Mouse (Mus musculus) CD4-positive, CD25-positive, alpha-beta regulatory T cell, adult 2 months (primary cell): ENCODE measurements around the gene Ggt7.

Experiments used
- DNase-seq: peaks from one replicate; pipeline ENCODE4 v3.0.0-alpha.2; 2012; ENCODE audit warnings: low read depth, low spot score

The Ggt7 gene

DNA sequence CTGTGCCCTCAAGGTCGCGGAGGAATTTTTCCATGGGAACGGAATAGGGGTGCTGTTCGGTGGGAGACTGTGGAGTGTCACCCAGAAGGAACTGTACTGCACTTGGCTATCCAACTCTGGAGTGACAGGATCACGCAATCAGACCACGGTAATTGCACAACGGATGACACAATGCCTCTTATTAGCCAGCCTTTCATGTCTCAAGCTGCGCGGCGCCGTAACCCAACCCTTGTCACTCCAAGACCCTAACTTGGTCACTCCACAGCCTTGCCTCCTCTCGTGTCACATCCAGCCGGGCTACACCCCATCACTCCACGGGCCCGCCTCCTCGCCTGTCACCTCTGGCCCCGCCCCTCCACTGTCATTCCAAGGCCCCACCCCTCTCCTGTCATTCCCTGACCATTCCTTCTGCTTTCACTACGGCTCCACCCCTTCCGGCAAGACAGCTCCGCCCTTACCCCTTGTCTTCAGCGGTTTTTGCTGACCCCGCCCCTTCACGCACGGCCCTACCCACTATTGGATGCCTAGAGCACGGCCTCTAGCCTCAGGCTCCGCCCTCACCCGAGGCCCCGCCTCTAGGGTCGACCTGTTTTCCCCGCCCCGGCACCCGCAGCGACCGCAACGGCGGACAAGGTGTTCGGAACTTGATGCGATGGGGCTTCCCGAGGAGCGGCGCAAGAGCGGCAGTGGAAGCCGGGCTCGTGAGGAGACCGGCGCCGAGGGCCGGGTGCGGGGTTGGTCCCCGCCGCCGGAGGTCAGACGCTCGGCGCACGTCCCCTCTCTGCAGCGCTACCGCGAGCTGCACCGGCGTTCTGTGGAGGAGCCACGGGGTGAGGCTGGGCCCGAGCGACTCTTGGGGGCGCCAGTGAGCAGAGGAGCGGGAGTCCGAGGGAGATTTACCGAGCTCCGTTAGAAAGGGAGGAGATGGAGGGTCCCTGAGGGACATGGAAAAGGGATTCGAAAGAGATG, at the start of gene Ggt7, which contains the start of gene Acss2:
TSS of gene Ggt7 (minus strand) at position 783 of the 969 bp plus-strand sequence.
TSS of gene Acss2 (plus strand) at position 494 of the 969 bp plus-strand sequence.
- peak; percentile 98 for DNase-seq

DNA sequence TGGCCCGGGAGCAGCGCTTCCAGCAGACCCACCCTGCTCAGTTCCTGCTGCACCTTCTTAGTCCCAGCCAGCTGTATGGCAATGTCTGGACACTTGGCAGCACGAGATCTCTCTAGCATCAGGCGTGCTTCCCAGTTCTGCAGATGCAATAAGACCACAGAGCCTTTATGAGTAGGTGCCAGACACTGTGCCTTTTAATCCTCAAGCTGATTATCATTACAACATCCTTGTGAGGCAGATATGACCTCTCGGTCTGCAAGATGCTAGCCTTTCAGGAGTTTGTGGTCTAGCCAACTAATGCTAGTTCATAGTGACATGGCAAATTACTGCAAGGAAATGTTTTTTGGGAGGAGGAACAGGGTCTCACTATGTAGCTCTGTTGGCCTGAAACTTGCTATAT, 49.7 kb upstream of the Ggt7 start:
- no peak for DNase-seq

DNA sequence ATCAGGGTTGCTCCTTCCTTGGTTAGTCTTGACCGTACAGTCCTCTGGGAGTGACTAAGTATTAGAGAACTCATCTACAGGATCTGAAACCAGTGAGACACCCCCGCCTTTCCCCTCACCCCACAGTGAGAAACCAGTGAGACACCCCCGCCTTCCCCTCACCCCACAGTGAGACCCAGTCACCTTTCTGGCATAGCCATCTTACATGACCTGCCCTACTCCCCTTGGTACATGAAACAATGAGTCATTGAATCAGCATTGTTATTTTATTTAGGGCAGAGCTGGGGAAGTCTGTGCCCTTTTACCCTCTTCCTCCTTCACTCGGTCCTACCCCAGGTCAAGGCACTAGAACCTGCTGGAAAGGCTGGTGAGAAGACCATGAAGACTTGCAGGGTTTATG, 44.9 kb upstream of the Ggt7 start:
- no peak for DNase-seq

DNA sequence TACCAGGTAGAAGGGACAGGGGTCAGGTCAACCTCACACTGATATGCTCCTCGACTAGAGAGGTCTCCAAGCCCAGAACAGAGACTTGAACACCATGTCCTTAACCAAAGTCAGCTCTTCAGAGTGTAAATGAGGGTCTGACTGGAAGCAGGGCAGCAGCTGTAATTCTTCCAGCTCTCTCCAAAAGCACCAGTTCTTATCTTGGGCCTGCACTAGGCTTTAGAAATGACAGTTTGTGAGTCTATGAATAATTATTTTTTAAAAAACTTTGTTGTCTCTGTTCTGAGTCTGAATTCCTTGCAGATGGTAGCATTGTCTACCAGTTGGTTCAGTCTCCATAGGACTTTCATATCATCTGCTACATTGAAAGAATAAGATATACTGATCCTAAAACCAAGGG, 44.2 kb upstream of the Ggt7 start:
- no peak for DNase-seq

DNA sequence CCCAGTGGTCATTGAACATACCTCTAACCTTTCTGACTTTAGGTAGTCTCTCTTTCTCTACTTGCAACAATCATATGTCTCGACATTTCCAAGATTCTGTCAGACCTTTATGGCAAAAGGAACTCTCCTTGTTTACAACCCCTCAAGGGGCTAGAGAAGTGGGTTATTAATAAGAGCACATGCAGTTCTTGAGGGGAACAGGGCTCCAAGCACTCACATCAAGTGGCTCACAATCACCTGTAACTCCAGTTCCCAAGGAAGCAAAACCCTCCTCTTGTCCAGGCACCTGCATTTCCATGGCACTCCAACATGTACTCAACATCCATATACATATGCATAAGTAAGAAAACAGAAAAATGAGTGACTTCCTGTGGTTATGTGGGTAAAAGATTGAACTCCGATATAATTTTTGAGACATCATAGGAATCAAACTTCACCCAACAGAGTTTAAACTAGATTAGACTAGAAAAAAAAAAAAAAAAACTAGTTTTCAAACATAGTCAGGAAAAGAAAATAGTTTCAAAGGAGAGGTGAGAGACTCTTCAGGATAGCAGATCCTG, 36.5 kb upstream of the Ggt7 start:
- peak; percentile 55 for DNase-seq

DNA sequence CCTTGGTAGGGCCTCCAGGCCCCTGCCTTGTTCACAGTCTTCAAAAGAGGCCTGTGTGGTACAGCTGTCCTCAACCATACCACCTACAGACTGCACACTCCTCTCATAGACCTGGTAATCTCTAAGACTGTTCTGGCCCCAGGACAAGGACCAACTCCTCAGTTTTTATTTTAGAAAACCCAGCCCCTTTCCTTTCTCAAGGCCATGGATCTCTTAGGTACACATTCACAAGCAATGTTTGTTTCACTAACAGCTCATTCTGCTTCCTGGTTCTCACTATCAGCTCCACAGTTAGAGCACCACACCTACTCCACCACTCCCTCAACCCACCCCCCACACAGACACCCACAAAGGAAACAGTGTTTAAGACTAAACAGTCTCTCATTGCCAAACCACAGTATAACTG, 34.9 kb upstream of the Ggt7 start:
- peak; percentile 70 for DNase-seq

DNA sequence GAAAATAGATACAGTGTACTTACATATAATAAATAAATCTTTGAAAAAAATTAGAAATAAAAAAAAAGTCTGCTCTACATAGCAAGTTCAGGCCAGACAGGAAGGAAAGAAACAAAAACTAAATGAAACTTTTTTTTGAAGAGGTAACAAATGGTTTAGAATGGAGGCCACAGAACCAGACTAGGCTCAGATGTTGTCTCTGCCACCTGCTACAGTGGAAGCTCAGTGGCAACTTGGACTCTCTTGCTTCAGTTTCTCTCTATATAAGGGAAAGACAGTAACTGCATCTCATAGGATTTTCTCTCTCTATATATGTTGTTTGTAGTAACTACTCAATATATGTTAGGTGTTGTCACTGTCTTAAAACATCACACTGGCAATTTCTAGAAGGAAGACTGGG, 34.3 kb upstream of the Ggt7 start:
- DNase-seq: peak; percentile 26

DNA sequence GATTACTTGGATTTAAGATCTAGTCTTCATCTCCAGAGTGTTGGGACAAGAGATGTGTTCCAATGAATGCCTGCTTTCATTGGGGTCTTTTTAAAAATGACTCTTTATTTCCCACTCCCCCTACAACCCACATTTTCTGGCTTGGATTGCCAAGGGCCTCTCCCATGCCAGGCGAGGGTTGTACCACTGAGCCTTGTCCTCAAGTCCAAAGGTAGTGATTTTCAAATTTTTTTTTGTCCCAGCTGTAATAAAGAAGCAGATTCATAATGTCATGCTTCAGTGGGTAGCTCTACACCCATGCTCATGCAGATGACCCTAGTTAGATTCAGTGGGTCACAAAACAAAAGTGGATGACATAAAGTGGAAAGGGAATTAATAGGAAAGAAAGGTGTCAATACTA, 28.9 kb upstream of the Ggt7 start:
- no peak for DNase-seq

DNA sequence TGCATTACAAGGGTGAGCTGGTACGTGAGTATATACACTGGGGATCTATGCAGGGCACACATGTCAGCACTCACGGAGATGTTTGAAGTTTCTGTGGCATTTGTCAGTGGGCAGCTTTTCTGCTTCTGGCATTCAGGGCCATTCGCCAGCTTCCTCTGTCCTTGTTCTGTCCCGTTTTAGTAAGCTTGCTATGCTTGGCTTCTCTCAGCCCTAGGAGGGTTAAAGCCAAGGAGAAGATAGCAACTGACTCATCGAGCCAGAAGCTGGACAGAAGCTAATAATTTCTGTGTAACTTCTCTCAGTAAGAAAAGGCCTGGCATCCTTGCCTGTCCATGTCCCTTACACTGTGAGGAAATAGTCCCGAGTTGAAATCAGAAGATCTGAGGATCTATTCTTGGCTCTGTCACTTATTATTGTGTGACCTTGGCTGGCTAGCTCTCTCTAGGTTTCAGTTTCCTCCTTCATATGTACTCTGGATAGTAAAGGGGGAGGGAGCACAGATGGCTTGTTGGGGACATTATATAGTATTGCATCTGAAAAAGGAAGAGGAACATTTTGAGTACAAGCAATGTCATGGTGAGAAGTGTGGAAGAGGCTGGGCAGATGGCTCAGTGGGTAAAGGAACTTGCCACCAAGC, 22.9 kb upstream of the Ggt7 start:
- DNase-seq: no peak

DNA sequence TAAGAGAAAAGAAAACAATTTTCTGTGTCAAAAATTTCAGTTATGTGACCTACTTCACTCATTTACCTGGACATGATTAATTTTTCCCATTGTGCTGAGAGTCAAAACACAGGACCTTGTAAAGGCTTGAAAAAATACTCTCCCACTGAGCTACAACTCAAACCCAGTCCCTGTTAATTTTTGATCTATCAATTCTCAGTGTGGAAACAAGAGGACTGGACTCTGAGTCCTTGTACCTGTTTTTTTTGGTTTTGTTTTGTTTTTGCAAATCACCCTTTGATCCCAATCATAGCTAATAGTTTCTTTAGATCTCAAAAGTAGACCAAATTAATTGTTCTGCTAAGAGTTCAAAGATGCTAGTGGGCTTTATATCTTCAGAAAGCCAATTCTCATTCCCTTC, 21.7 kb upstream of the Ggt7 start:
- no peak for DNase-seq

DNA sequence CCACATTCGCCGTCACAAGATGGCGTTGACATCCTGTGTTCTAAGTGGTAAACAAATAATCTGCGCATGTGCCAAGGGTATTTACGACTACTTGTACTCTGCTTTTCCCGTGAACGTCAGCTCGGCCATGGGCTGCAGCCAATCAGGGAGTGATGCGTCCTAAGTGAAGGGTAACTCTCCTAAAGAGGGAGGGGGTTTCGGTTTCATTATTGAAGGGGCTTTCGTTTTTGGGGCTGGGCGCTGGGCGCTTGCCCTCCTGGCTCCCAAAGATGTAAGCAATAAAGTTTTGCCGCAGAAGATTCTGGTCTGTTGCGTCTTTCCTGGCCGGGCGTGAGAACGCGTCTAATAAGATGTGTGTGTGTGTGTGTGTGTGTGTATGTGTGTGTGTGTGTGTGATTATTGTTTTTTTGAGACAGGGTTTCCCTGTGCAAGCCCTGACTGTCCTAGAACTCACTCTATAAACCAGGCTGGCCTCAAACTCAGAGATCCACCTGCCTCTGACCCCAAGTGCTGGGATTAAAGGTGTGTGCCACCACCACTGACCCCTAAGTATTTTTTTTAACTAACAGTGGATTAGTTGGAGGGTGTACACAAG, 20.5 kb upstream of the Ggt7 start:
- peak; percentile 22 for DNase-seq

DNA sequence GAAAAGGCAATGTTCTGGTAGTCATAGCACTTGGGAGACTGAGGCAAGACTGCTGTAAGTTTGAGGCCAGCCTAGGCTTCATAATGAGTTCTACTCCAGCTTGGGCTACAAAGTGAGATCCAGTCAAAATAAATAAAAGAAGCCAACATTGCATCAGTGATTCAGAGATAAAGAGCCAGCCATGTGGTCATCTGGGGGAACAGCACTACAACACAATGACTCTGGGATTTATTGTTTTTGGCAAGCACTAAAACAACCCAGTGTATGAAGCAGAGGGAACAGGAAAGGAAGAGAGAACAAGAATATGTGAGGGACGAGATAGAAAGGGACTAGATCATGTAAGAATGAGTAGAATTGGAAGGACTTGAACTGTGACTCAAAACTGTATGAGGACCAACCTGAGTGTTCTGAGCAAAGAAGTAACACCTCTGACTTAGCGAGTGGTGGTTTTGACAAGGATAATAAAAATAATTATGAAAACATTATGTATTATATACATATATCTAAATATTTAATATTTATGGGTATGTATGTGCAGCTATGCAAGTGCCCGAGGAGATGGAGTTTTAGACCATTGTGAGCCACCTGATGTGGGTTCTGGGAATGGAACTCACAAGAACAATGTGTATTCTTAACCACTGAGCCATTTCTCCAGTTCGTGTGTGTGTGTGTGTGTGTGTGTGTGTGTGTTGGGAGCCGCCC, 19.9 kb upstream of the Ggt7 start:
- peak; percentile 70 for DNase-seq

DNA sequence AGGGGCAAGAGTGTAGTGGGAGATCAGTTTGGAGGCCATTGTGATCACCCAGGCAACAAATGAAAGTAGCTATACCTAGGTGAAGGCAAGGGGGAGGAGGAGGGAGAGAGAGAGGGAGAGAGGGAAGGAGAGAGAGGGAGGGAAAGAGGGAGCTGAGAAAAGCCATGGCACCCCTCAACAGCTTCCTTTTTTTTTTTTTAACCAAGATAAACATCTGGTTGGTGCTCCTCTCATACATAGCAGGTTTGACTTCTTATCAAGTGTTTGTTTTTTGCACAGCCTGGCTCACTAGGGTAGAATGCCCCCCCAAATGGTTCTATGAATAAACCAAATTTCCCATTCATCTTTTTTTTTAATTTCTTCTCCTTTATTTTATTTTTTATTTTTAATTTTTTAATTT, 18.3 kb upstream of the Ggt7 start:
- DNase-seq: no peak

DNA sequence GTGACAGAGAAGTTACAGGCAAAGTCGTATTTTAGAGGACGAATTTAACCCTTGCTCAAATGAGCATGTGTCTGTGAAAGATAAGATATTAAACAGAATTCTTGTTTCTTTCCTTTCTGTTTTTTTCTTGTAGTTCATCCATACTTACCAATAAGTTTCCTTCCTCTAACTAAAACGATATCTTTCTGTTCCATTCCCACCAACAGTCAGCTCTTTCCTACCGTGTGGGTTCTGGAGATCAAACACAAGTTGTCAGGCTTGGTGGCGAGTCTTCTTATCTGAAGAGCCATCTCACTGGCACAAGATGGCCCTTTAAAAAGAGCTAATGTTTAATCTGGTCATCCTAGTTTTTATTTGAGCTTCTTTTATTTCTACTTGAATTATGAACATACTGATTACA, 9.3 kb upstream of the Ggt7 start:
- DNase-seq: no peak

DNA sequence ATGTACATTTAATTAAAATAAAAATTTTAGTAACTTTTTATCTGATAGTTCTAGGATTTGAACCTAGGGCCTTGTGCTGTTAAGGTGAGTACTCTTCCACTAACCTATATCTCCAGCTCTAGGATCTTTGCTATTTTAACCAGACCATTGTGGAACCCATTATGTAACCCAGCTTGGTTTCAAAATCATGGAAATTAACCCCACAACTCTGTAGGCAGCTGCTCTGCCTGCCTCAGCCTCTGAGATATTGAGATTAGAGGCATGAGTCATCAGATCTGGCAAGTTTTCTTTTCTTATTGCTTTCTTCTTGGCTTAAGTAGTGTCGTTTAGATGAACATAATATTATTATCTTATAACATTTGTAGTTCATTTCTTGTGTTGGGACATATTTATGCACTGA, 6.3 kb upstream of the Ggt7 start:
- DNase-seq: no peak

DNA sequence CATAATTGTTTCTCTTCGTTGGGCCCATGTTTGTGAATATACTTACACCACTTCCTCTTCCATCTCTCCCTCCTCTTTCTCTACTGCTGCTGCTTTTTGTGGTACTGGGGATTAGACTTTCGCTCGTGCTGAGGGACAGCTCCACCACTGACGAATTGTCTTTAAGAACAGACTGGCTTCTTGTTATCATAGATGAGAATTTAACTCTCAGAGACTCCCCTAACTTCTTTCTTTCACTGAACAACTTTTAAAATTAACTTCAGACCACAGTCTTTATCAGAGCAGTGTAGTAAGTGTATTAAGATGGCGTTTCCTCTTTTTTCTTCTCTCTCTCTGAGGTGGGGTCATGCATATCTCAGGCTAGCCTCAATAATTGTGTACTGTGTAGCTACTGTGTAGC, 5.7 kb upstream of the Ggt7 start:
- DNase-seq: no peak

DNA sequence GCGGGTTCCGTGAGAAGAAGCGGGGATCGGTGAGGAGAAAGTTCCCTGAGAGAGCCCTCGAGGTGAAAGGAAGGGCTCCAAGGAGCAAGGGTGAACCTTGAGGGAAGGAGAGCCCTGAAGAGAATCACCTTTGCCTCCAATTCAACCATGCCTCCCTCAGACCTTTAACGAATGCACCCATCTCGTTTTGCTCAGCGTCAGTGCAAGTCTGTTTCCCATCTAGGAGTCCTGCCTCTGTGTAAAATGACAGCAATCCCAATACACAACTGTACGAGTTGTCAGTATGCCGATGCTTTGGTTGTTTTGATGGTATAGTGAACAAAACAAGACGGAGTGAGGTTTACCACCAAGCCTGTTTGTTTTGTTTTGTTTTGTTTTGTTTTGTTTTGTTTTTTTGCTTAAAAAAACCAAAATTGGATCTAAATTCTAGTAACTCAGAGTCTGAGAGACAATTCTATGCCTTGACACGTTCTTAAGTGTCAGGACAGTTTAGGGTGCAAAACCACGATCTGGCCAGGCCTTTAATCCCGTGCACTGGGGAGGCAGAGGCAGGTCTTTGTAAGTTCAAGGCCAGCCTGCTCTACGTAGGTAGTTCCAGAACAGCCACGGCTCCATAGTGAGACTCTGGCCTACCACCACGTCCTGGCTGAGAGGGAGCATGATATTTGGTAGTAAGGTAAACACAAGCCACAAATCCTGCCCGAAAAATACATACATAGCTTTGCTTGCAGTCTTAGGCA, 664 bp upstream of the Ggt7 start:
- peak; percentile 45 for DNase-seq

DNA sequence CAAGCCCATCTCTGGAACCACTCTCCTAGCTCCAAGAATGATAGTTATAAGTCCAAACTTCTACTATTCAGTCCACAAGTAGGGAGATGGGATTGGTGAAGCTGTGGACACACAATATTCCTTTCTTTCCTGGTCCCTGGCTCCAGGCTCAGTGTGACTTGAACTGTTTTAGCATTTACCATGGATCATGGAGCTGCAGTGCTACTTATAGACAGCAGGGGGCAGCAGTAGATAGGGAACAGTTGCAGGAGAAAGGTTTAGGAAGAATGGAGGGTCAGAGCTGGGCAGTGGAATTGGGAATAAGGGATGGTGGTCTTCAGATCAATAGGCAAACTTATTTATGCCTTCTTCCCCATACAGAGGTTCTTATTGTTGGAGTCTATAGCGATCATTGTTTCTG, 2.1 kb downstream of the Ggt7 start:
- peak; percentile 69 for DNase-seq

DNA sequence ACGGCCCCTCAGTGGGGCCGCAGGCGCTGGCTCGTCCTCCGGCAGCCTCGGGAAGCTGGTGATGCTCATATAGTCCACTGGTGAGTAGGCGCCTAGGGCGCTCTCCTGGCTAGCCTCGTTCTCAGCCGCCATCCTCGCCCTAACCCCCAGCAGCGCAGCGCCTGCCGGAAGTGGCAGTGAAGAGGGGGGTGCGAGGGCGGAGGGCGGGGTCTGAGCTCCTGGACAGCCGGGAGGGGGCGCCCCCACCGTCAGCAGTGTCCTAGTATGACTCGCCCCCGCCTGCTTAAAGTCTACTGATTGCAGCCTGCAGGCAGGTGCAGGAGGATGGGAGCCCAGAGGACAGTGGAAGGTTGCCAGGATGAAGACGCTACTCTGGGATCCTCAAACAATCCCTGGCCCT, 3.4 kb downstream of the Ggt7 start:
- DNase-seq: peak; percentile 90

DNA sequence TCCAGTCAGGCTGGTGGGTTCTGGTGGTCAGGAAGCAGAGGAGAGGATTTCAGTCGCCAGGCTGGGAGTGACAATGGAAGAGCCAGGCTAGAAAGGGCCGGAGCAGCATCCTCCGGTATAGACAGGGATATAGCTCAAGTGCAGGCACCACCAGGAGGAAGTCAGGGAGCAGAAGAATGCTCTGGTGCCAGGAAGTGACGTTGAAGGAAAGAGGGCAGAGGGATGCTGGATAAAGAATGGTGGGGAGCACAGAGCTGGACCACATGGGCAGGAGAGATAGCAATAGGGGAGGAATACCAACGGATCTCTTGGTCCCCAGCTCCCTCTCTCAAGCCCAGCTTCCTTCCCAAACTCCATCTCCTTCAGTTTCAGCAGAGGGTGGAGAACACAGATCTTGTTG, 4.5 kb downstream of the Ggt7 start:
- DNase-seq: peak; percentile 7

DNA sequence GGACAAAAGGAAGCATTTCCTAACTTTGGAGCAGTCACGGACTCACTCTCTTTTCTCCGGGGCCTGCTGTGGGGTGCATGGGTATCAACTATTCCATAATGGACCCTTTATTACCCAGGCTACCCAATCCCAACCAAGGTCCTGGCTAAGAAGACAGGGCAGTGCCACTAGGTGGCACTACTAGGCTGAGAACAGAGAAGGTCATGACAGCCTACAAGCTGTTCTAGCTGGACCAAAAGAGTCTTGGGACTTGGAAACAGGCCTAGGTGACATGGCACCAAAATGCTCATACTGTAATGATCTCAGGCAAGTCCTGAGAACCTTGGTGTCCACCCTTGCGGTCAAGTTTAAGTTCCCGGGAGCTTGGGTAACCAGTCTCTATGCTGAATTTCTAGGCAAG, 5.6 kb downstream of the Ggt7 start:
- DNase-seq: peak; percentile 83
